Mouse (Mus musculus): ENCODE results near the gene Eif5.

- TF ChIP-seq USF1 (IDR thresholded peaks at IDR 0.05; ENCODE audit: low read depth) (no peak), POLR2AphosphoS2 (IDR thresholded peaks at IDR 0.05; ENCODE audit: insufficient read length, low read depth) (no peak), REST (IDR thresholded peaks at IDR 0.05; ENCODE audit: insufficient read depth, insufficient read length) (no peak), TCF12 (IDR thresholded peaks at IDR 0.05; ENCODE audit: insufficient read depth, poor library complexity, severe bottlenecking) (no peak), POLR2A (IDR thresholded peaks at IDR 0.05; ENCODE audit: insufficient read length, low read depth) (no peak), E2F4 (IDR thresholded peaks at IDR 0.05; ENCODE audit: insufficient read depth) (no peak), SRF (IDR thresholded peaks at IDR 0.05; ENCODE audit: control insufficient read depth, insufficient read length, low read depth) (no peak), MYOG (IDR thresholded peaks at IDR 0.05; ENCODE audit: control insufficient read depth in 1 of 3, insufficient read depth in 1 of 3, insufficient read length in 2 of 3, low read depth in 2 of 3) (no peak)
These were observed 31.0 kb downstream of the Eif5 start for GRCm38 (mm10) chr12:111568836-111569235.
